Mouse (Mus musculus) liver, embryonic 18 days (tissue): Measurements from ENCODE around the gene Defb45. TPM values are rescaled to one million over a fixed set of nuclear protein-coding genes. Genes with fewer than 3 reads are reported as not detected.

Experiments used
- polyA plus RNA-seq: library from polyadenylated mRNA; depleted of rRNA; stranded (reverse); fragments of >200 nt; gene quantifications from 2 replicates; pipeline ENCODE4 v1.2.3, GENCODE M21; 2012; rRNA removed

Gene Defb45
- not detected in 2 replicates for polyA plus RNA-seq

GRCm38 (mm10) chr2:152599299-152599698 lies at the start of gene Defb45:
Gene Defb45 (minus strand): TSS chr2:152599399.

GRCm38 (mm10) chr2:152626774-152627591 lies 27.8 kb upstream of the Defb45 start, which contains the start of gene Rem1:
Gene Rem1 (plus strand): TSS chr2:152626951.

GRCm38 (mm10) chr2:152622953-152623352 lies 23.8 kb upstream of the Defb45 start, which contains the start of gene Defb25:
Gene Defb25 (minus strand): TSS chr2:152623053.

GRCm38 (mm10) chr2:152604057-152604456 lies 4.9 kb upstream of the Defb45 start, which contains the start of gene Defb36:
Gene Defb36 (plus strand): TSS chr2:152604327.

GRCm38 (mm10) chr2:152580107-152580506 lies 19.1 kb downstream of the Defb45 start, which contains the start of gene Defb19:
Gene Defb19 (minus strand): TSS chr2:152580312.

GRCm38 (mm10) chr2:152572114-152572794 lies 26.9 kb downstream of the Defb45 start, which contains the start of gene Defb21:
Gene Defb21 (plus strand): TSS chr2:152572744.

GRCm38 (mm10) chr2:152569038-152569437 lies 30.2 kb downstream of the Defb45 start, which contains the start of gene Gm17416:
Gene Gm17416 (plus strand): TSS chr2:152569338.

Other genes starting within 250 kb of the Defb45 start
- gene Nrsn2, start 222.8 kb downstream of the Defb45 start, polyA plus RNA-seq = not detected in 2 replicates
- 3.6 and 4.4 TPM in 2 replicates for gene Sox12, start 201.3 kb downstream of the Defb45 start, polyA plus RNA-seq
- gene Zcchc3, start 184.4 kb downstream of the Defb45 start, polyA plus RNA-seq = 5.4 TPM in 2 replicates
- gene 6820408C15Rik, start 183.8 kb downstream of the Defb45 start, polyA plus RNA-seq = 0.14 and 0.15 TPM in 2 replicates
- gene Defb23, start 134.8 kb downstream of the Defb45 start, polyA plus RNA-seq = not detected in 2 replicates
- gene Defb20, start 122.3 kb downstream of the Defb45 start, polyA plus RNA-seq = not detected in 2 replicates
- gene Defb22, start 109.3 kb downstream of the Defb45 start, polyA plus RNA-seq = not detected in 2 replicates
- not detected in 2 replicates for gene Defb26, start 87.7 kb downstream of the Defb45 start, polyA plus RNA-seq
- gene Defb28, start 81.1 kb downstream of the Defb45 start, polyA plus RNA-seq = not detected in 2 replicates
- not detected in 2 replicates for gene Defb29, start 59.3 kb downstream of the Defb45 start, polyA plus RNA-seq
- gene Gm17416, start 30.1 kb downstream of the Defb45 start, polyA plus RNA-seq = not detected in 2 replicates
- not detected in 2 replicates for gene Defb21, start 26.7 kb downstream of the Defb45 start, polyA plus RNA-seq
- not detected in 2 replicates for gene Defb19, start 19.1 kb downstream of the Defb45 start, polyA plus RNA-seq
- gene Defb36, start 4.9 kb upstream of the Defb45 start, polyA plus RNA-seq = not detected in 2 replicates
- gene Defb25, start 23.7 kb upstream of the Defb45 start, polyA plus RNA-seq = not detected in 2 replicates
- gene Rem1, start 27.6 kb upstream of the Defb45 start, polyA plus RNA-seq = 1.1 and 1.2 TPM in 2 replicates
- gene H13, start 70.1 kb upstream of the Defb45 start, polyA plus RNA-seq = 50.0 and 56.9 TPM in 2 replicates
- 5.8 and 5.9 TPM in 2 replicates for gene Mcts2, start 87.6 kb upstream of the Defb45 start, polyA plus RNA-seq
- 51.1 and 55.1 TPM in 2 replicates for gene Id1, start 136.9 kb upstream of the Defb45 start, polyA plus RNA-seq
- gene Cox4i2, start 154.8 kb upstream of the Defb45 start, polyA plus RNA-seq = 0.78 and 0.91 TPM in 2 replicates
- gene Bcl2l1, start 232.3 kb upstream of the Defb45 start, polyA plus RNA-seq = 54.2 and 57.5 TPM in 2 replicates
- 21.1 and 23.6 TPM in 2 replicates for gene Tpx2, start 248.6 kb upstream of the Defb45 start, polyA plus RNA-seq